Mouse (Mus musculus) T-helper 2 cell (primary cell): ENCODE data around the gene Tedc1.
"Not testable (repeated sequence)": the region's sequence is repeated elsewhere in the genome, so short reads cannot be mapped to it uniquely, and the experiment has no call there.

ENCODE experiments used
- in situ Hi-C: fragments of 300-600 bp; cut with MboI, MseI; formaldehyde crosslinking; loops from one replicate; pipeline ENCODE4 v1.15.1; 2025; ENCODE audit warnings: high pct_unique_total_duplicates

Gene Tedc1

GRCm38 (mm10) chr12:113199132-113199531, 42.9 kb downstream of the Tedc1 start:
- in situ Hi-C loops: not testable (repeated sequence)

DNA sequence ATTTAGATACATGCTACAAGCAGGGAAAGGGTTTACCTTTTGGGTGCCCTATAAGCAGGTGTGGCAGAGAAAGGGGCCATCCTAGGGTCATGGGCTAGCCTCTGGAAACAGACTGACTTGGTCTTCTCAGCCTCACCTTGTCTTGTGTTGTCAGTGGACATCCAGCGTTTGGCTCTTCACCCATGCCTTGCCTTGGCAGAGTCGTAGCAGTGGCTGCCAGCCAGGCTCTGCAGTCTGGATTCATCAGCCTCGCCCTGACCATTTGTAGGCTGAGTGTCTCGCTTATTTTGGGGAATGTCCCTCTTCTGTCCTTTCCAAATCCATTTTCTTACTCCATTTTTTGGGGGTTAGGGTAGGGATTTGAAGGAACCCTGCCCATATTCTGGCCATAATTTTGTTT, 45.1 kb downstream of the Tedc1 start:
- in situ Hi-C loops: no loop called here

DNA sequence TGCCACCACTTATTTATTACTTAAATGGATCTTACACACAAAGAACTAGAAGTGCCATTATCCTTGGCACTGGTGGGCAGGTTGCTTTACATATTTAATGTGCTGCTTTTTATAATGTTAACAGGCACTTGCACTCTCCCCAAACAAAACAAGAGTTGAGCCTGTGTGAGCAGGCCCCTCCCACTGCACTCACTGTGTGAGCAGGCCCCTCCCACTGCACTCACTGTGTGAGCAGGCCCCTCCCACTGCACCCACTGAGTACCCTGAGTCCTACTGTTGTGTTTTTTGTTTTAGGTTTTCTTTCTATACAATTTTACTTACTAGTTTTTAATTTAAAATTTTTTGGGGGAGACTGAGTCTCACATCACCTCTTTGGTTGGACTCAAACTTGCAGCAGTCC, 45.8 kb downstream of the Tedc1 start:
- in situ Hi-C loops: no loop called here

GRCm38 (mm10) chr12:113203522-113203921, 47.3 kb downstream of the Tedc1 start:
- in situ Hi-C loops: no loop called here

- in situ Hi-C loops: no loop called here
These were observed 49.2 kb downstream of the Tedc1 start for GRCm38 (mm10) chr12:113205251-113205942.

GRCm38 (mm10) chr12:113207737-113208136, 51.5 kb downstream of the Tedc1 start:
- in situ Hi-C loops: no loop called here

DNA sequence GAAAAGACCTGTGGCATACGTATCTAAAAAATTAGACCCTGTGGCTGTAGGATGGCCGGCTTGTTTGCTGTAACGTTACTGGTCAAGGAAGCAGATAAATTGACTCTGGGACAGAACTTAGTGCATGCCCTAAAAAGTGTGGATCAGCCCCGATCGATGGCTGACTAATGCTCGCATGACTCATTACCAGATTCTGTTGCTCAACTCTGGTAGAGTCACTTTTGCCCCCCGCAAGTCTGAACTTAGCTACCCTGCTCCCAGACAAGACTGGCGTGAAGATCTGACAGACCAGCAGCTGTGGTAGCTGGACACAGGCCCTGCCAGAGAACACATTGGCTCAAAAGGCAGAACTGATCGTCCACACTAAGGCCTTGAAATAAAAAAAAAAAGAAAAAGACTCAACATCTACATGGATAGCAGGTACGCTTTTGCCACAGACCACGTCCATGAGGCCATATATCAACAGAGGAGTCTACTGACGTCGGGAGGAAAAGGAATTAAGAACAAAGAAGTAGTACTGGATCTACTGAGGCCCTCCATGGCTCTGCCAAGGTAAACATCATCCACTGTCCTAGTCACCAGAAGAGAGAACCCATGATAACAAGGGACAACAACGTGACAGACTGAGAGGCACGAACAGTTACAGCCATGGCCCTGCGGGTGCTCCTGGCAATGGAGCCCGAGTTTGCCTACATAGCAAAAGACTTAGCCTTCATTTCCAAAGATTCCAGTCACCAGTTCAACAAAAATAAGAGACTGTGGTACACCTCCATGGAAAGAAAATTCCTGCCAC, 54.6 kb downstream of the Tedc1 start:
- in situ Hi-C loops: no loop called here

- in situ Hi-C loops: no loop called here
These were observed 55.6 kb downstream of the Tedc1 start for GRCm38 (mm10) chr12:113211772-113212171.

- in situ Hi-C loops: no loop called here
These were observed 56.2 kb downstream of the Tedc1 start for GRCm38 (mm10) chr12:113212326-113212924.

GRCm38 (mm10) chr12:113213226-113213625, 57.0 kb downstream of the Tedc1 start:
- in situ Hi-C loops: no loop called here

- in situ Hi-C loops: no loop called here
These were observed 58.0 kb downstream of the Tedc1 start for GRCm38 (mm10) chr12:113214072-113214808.

DNA sequence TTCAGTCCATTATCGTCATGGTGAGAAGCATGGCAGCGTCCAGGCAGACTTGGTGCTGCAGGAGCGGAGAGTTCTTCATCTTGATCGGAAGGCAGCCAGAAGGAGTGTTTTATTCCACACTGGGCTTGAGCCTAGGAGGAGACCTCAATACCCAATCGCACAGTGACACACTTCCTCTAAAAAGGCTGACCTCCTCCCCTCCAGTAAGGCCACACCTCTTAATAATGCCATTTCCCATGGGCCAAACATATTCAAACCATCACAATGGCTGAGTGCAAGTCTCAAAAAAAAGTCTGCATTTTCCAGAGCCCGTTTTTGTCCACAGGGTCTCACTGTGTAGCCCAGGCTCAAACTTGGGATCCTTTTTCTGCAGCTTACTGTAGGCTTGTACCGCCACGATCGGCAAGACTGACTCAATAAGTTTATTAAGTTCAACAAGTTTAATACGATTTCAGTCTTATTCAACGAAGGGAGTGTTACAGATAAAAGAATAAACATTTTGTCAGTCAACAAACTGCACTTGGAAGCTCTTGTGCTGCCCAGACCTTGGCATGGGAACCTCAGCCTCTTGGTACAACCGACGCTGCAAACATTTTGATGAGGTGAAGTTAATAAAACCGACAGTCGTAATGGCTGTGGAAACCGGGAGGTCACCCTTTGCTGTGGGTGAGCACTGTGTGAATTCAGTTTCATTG, 58.9 kb downstream of the Tedc1 start:
- in situ Hi-C loops: loop anchor here (5.0 kb wide), 2 partner anchors 272 to 377 kb away; partner anchors contain the start of gene Adam6b
